Mouse (Mus musculus): ENCODE measurements around the gene Sbsn. TPM values are rescaled to one million over a fixed set of nuclear protein-coding genes. Genes with fewer than 3 reads are reported as not detected.

Sbsn gene
- total and polyA plus RNA-seq, 2 experiments from 2014 or later, result 2.8 to 3.5 TPM

GRCm38 (mm10) chr7:30758853-30759252, 7.6 kb downstream of the Sbsn start:
- Histone ChIP-seq H3K4me2 (ENCODE audit: low read depth) (no peak overlapping the region), H3K9me3 (ENCODE audit: low read length) (no peaks in the 10 kb centered on the region), H3K4me3 (ENCODE audit: low read depth, low read length) (no peak overlapping the region), H3K36me3 (ENCODE audit: insufficient read depth) (peaks cover 17% of the 10 kb centered on the region), H3K27ac (ENCODE audit: low read depth, low read length) (no peak overlapping the region), H3K27me3 (ENCODE audit: insufficient read depth, low read length) (no peaks in the 10 kb centered on the region), H3K4me1 (ENCODE audit: insufficient read depth) (no peaks in the 10 kb centered on the region), H3K9ac (no peak overlapping the region)
- ATAC-seq (no peak; the same call in 1 of the 2 replicates), DNase-seq (no peak)
- WGBS, result 48% methylated on average over 4 of the region's 4 CpGs
- peak; percentile 39 for TF ChIP-seq CTCF (IDR thresholded peaks at IDR 0.05; ENCODE audit: low read depth)

GRCm38 (mm10) chr7:30761769-30762352, 10.6 kb downstream of the Sbsn start:
- H3K27ac ChIP-seq (ENCODE audit: low read depth, low read length), result no peak overlapping the region
- ATAC-seq, result no peak
- no peaks in the 10 kb centered on the region for H3K4me1 ChIP-seq (ENCODE audit: insufficient read depth)
- no peak overlapping the region for H3K9ac ChIP-seq
- no peak overlapping the region for H3K4me2 ChIP-seq (ENCODE audit: low read depth)
- no peak overlapping the region for H3K4me3 ChIP-seq (ENCODE audit: low read depth, low read length)
- peaks cover under 1% of the 10 kb centered on the region; the same call in 1 of the 2 replicates for H3K36me3 ChIP-seq (ENCODE audit: insufficient read depth)
- TF ChIP-seq CTCF (IDR thresholded peaks at IDR 0.05; ENCODE audit: low read depth), result no peak
- no peak for DNase-seq
- 79% methylated on average over 4 of the region's 4 CpGs for WGBS
- H3K9me3 ChIP-seq (ENCODE audit: low read length), result no peaks in the 10 kb centered on the region
- no peaks in the 10 kb centered on the region; the same call in none of the 2 replicates for H3K27me3 ChIP-seq (ENCODE audit: insufficient read depth, low read length)

GRCm38 (mm10) chr7:30763456-30763855, 12.2 kb downstream of the Sbsn start, which contains the start of gene Dmkn:
Gene Dmkn (plus strand): TSS chr7:30763756.
- TF ChIP-seq CTCF (IDR thresholded peaks at IDR 0.05; ENCODE audit: low read depth), result no peak
- H3K4me2 ChIP-seq (ENCODE audit: low read depth), result no peak within 1 kb of the TSS
- no peak for DNase-seq
- no peaks in the 10 kb centered on the region; the same call in none of the 2 replicates for H3K27me3 ChIP-seq (ENCODE audit: insufficient read depth, low read length)
- no peaks in the 10 kb centered on the region for H3K4me1 ChIP-seq (ENCODE audit: insufficient read depth)
- no peak within 1 kb of the TSS for H3K9ac ChIP-seq
- WGBS, result 31% methylated on average over 5 of the region's 5 CpGs
- H3K4me3 ChIP-seq (ENCODE audit: low read depth, low read length), result no peak within 1 kb of the TSS
- ATAC-seq, result no peak
- H3K36me3 ChIP-seq (ENCODE audit: insufficient read depth), result no peaks in the 10 kb centered on the region
- no peak within 1 kb of the TSS for H3K27ac ChIP-seq (ENCODE audit: low read depth, low read length)
- no peaks in the 10 kb centered on the region for H3K9me3 ChIP-seq (ENCODE audit: low read length)

- no peaks in the 10 kb centered on the region for H3K36me3 ChIP-seq (ENCODE audit: insufficient read depth)
- H3K27me3 ChIP-seq (ENCODE audit: insufficient read depth, low read length), result no peaks in the 10 kb centered on the region; the same call in none of the 2 replicates
- WGBS, result 43% methylated on average over 11 of the region's 11 CpGs
- H3K4me1 ChIP-seq (ENCODE audit: insufficient read depth), result no peaks in the 10 kb centered on the region
- DNase-seq (no peak), ATAC-seq (peak; percentile 60; the same call in 1 of the 2 replicates)
- H3K4me2 ChIP-seq (ENCODE audit: low read depth), result no peak overlapping the region
- H3K9me3 ChIP-seq (ENCODE audit: low read length), result no peaks in the 10 kb centered on the region
- TF ChIP-seq CTCF (IDR thresholded peaks at IDR 0.05; ENCODE audit: low read depth), result no peak
- H3K4me3 ChIP-seq (ENCODE audit: low read depth, low read length), result no peak overlapping the region
- no peak overlapping the region for H3K27ac ChIP-seq (ENCODE audit: low read depth, low read length)
- no peak overlapping the region for H3K9ac ChIP-seq
Measured at GRCm38 (mm10) chr7:30765173-30765572, 13.9 kb downstream of the Sbsn start.

GRCm38 (mm10) chr7:30766408-30766807, 15.1 kb downstream of the Sbsn start:
- ATAC-seq (no peak), DNase-seq (no peak)
- H3K9me3 ChIP-seq (ENCODE audit: low read length), result no peaks in the 10 kb centered on the region
- WGBS, result 91% methylated on average over 4 of the region's 4 CpGs
- no peak overlapping the region for H3K9ac ChIP-seq
- H3K4me2 ChIP-seq (ENCODE audit: low read depth), result no peak overlapping the region
- no peaks in the 10 kb centered on the region for H3K36me3 ChIP-seq (ENCODE audit: insufficient read depth)
- H3K27ac ChIP-seq (ENCODE audit: low read depth, low read length), result no peak overlapping the region
- TF ChIP-seq CTCF (IDR thresholded peaks at IDR 0.05; ENCODE audit: low read depth), result no peak
- H3K4me1 ChIP-seq (ENCODE audit: insufficient read depth), result no peaks in the 10 kb centered on the region
- H3K27me3 ChIP-seq (ENCODE audit: insufficient read depth, low read length), result no peaks in the 10 kb centered on the region; the same call in none of the 2 replicates
- H3K4me3 ChIP-seq (ENCODE audit: low read depth, low read length), result no peak overlapping the region

GRCm38 (mm10) chr7:30769236-30769635, 18.0 kb downstream of the Sbsn start:
- WGBS, result 30% methylated on average over 9 of the region's 9 CpGs
- TF ChIP-seq CTCF (IDR thresholded peaks at IDR 0.05; ENCODE audit: low read depth), result no peak
- H3K9me3 ChIP-seq (ENCODE audit: low read length), result no peaks in the 10 kb centered on the region
- H3K9ac ChIP-seq, result no peak overlapping the region
- H3K36me3 ChIP-seq (ENCODE audit: insufficient read depth), result no peaks in the 10 kb centered on the region
- no peak for DNase-seq
- no peak overlapping the region for H3K4me3 ChIP-seq (ENCODE audit: low read depth, low read length)
- H3K27ac ChIP-seq (ENCODE audit: low read depth, low read length), result no peak overlapping the region
- no peak for ATAC-seq
- no peaks in the 10 kb centered on the region for H3K4me1 ChIP-seq (ENCODE audit: insufficient read depth)
- H3K4me2 ChIP-seq (ENCODE audit: low read depth), result no peak overlapping the region
- H3K27me3 ChIP-seq (ENCODE audit: insufficient read depth, low read length), result no peaks in the 10 kb centered on the region; the same call in none of the 2 replicates

- H3K4me2 ChIP-seq (ENCODE audit: low read depth), result no peak overlapping the region
- H3K27ac ChIP-seq (ENCODE audit: low read depth, low read length), result no peak overlapping the region
- no peaks in the 10 kb centered on the region for H3K9me3 ChIP-seq (ENCODE audit: low read length)
- no peak overlapping the region for H3K9ac ChIP-seq
- no peaks in the 10 kb centered on the region for H3K36me3 ChIP-seq (ENCODE audit: insufficient read depth)
- no peaks in the 10 kb centered on the region for H3K4me1 ChIP-seq (ENCODE audit: insufficient read depth)
- ATAC-seq (no peak), DNase-seq (no peak)
- 92% methylated on average over 9 of the region's 9 CpGs for WGBS
- no peak for TF ChIP-seq CTCF (IDR thresholded peaks at IDR 0.05; ENCODE audit: low read depth)
- H3K4me3 ChIP-seq (ENCODE audit: low read depth, low read length), result no peak overlapping the region
- H3K27me3 ChIP-seq (ENCODE audit: insufficient read depth, low read length), result no peaks in the 10 kb centered on the region
Measured at GRCm38 (mm10) chr7:30776104-30776503, 24.8 kb downstream of the Sbsn start.
